Mouse (Mus musculus) kidney, adult 18-20 months (tissue): ENCODE measurements around the gene Pip5k1c.

Experiments used
- DNase-seq: peaks from one replicate; pipeline ENCODE4 v3.0.0; 2021

Pip5k1c gene

DNA sequence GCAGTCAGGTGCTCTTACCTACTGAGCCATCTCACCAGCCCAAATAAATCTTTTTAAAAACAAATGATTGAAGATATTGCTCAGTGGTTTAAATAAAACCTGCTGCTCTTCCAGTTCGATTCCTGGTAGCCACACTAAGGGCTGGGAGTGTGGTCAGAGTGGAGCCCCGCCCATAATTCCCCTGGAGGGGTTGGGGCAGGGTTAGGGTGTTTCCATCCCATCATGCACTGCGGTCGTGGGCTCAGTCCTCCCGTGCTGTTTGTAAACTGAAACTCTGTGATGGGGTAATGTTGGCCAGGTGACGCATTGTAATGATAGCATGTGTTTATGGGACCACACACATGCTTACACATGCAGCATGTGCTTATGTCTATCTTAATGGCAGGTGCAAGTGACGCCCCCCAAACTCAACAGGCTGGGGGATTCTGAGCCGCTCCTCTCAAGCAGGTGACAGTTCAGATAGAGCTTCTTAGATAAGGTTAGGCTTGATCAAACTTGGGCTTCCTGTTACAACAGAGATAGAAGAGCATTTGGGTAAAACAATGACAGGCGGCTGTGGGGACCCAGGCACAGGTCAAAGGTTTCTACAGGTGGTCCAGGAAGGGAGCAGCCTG lies 59.0 kb downstream of the Pip5k1c start:
- DNase-seq: no peak

DNA sequence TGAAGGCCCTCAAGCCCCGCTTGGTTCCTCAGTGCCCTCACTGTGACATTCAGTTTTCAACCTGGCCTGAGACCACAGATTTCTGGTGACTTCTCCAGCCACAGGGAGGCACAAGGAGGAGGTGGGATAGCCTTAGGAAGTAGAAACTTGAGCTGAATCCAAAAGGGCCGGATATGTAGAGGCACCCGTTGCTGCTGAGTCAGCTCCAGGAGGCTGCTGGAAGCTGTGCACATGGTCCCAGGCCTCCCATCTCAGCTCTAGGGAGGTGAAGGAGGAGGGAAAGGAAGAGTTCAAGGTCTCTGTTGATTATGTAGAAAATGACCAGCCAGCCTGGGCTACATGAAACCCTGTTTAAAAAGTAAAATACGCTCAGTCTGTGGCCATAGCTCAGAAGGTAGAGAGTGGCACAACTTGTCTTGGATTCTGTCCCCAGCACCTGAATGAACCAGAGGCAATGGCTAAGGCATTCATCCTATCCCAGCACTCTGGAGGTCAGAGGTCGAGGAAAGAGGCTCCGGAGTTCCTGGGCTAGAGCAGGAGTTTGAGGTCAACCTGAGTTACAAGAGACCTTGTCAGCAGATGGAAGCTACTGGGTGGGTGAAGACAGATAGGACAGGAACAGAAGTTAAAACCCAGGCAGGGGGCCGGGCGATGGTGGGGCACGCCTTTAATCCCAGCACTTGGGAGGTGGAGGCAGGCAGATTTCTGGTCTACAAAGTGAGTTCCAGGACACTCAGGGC lies 62.1 kb downstream of the Pip5k1c start:
- DNase-seq: no peak

DNA sequence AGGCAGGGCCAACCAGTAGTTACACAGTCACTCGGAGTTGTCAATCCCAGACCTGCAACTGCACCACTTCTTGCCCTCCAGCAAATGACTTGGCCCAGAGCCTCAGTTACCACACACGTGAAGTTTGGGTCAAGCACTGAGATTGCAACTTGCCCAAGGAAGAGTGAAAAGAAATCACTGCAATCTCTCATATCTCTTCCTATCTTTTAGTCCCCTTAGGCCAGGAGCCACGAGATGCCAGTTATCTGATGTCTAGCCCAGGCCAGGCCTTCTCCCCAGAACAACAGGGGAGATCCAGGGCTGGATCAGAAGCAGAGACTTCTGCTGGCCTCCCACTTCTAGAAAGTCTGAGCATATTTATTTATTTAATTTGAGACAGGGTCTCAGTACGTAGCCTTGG lies 62.8 kb downstream of the Pip5k1c start:
- DNase-seq: no peak

DNA sequence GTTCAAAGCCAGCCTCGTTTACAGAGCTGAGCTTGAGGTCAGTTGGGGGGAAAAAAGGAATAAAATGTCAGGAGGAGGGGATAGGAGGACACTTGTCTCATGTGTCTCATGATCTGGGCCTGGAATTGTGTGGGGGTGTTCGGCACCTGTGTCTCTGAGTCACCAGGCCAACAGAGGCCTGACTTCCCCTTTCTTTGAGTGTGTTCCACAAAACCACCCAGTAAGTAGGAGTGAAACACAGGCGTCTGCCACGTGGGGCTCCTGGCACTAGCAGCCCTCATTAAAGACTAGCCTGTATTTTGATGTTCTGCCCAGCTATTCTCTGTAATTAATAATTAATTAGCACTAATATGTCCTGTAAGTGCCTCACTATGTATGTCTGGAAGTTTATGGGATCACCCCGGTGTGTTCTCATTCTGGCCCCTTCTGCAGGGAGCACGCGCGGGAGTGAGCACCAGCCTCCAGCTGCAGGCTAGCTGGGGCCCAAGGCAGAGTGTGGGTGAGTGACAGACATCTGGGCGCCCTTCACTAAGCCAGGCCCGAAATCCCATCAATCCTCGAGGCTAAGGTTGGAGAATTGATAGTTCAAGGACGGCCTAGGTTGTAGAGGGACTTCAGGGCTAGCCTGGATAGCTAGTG lies 63.7 kb downstream of the Pip5k1c start:
- DNase-seq: peak; percentile 40

DNA sequence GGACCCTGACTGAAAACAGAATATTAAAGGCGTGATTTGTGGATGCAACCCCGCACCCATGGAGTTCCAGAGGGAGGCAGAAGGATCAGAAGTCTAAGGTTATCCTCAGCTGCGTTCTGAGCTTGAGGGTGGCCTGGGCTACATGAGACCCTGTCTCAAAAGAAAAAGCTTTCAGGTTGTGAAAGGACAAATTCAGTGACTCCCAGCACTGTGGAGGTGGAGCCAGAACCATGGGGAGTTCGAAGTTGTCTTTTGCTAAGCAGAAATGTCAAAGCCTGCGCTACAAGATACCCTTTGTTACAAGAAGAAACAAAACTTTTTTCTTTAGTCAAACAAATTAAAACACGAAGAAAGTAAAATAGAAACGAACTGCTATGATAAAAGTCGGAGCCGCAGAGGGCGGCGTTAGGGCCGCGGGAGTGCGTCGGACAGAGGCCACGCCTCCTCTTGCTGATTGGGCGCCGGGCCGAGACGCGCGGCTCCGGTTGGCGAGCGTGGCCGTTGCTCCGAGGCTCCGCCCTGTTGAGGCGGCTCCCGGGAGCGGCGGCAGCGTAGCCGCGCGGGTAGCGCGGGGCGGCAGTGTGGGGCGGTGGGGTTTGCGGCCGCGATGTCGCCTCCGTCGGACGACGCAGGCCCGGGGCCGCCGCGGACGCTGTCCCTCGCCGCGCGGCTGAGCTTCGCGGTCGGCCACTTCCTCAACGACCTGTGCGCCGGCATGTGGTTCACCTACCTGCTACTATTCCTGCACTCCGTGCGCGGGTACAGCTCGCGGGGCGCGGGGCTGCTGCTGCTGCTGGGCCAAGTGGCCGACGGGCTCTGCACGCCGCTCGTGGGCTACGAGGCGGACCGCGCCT lies 64.5 kb downstream of the Pip5k1c start, which contains the start of gene Mfsd12:
Gene Mfsd12 (plus strand): TSS at position 501 of the 854 bp plus-strand sequence.
- DNase-seq: peak; percentile 93

DNA sequence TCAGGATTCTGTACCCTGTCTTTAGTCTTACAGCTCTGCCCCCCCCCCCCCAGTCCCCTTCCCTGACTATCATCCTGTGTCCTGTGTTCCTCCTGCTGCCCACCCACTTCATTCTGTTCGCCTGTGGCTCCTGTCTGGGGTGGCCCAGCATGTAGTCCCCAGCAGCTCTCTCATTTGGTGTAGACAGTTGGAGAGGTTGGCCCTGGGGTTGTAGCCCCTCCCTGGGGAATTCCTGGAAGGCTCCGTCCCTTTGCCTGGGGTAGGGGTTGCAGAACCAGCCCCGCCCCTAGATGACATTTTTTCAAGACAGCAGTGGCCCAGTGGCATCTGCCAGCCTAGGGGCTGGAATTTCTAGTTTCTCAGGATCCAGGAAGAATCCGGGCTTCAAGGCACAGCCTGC lies 65.4 kb downstream of the Pip5k1c start:
- no peak for DNase-seq

DNA sequence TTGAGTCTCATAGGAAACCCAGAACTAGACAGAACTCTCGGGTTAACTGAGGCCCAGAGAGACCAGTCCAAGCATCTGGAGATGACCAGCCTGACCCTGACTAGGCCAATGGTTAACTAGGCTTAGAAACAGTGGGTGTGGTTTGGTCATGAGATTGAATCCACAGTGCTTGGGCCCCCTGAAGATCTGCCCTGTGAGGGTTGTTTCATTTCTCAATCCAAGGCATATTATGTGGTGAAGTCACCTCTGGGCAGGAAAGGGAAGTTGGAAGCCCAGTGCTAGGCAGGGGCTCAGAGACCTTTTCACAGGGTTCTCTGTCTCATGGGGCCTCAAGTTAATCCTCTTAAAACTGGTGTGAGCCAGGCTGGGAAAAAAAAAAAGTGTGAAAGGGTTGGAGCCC lies 66.1 kb downstream of the Pip5k1c start:
- peak; percentile 42 for DNase-seq

DNA sequence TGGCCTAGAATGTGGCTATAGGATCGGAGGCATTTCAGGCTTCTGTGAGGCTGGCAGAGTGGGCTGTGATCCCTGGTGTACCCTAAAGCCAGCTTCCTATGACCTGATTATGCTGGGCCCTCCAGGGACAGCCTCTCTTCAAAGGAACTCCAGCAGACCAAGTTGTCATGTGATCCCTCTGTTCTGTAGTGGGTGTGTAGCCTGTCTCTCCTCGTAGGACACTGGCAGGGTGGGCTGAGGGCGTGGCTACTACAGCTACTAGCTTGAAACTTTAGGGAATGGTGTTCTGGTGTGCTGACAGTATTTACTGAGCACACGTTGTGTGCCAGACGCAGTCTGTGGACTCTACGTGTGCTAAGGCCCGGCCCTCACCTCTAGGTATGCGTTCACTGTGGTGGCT lies 68.0 kb downstream of the Pip5k1c start:
- no peak for DNase-seq

DNA sequence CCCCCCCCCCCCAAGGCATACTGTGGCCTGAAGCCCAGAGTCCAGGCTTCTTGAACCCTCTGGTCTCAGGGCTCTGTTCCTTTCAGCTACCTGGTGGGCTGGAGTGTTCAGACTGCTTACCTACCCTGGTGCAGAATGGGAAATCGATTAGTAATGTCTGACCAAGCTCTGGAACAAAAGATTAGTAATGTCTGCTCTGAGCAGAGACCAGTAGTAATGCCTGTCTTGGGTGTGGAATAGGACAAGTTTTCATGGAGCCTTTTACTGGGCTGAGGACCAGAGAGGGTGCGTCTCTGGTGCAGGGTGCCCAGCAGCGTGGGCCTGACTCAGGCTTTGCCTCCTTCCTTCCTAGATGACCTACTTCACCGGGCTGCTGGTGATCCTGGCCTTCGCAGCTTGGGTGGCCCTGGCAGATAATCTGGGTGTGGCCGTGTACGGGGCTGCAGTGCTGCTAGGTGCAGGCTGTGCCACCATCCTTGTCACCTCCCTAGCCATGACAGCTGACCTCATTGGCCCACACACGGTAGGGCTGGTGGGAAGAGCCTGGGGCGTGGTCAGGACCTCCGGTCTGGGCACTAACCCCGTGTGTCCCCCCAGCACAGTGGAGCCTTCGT lies 69.7 kb downstream of the Pip5k1c start:
- DNase-seq: no peak

DNA sequence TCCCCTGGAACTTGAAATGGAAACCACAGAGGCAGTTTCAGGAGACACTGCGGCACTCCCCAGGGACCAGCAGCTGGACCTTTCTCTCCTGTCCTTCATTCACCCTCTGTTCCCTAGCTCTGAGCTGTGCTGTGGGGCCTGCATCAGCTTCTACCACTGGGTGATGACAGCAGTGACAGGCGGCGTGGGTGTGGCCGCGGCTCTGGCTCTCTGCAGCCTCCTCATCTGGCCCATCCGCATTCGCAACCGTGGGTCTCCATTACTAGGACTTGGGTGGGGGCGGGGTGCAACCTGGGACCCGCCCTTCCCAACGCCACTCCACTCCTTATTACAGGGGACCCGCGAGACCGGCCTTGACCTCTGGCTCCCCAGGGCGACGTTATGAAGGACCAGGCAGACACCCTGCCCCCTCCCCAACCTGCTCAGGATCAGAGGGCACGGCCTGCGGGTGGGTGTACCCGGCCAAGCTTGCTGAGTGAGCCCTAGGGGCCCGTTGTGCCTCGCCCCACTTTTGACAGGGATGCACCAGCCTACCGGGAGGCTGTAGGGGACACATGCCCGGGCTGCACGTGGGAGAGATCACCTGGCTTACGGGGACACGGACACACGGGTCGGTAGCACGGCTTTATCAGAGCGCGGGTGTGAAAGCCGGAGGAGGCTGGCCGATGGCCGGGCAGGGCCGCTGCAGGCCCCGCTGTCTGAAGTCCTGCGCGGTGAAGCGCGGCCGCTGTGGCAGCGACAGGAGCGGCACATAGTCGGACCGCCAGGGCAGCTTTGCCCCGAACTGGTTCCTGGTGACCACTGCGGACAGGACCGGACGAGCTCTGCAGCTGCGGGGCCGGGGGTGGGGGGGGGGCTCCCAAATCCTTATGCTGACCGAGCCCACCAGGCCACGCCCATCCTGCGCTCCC lies 70.9 kb downstream of the Pip5k1c start:
- DNase-seq: no peak

DNA sequence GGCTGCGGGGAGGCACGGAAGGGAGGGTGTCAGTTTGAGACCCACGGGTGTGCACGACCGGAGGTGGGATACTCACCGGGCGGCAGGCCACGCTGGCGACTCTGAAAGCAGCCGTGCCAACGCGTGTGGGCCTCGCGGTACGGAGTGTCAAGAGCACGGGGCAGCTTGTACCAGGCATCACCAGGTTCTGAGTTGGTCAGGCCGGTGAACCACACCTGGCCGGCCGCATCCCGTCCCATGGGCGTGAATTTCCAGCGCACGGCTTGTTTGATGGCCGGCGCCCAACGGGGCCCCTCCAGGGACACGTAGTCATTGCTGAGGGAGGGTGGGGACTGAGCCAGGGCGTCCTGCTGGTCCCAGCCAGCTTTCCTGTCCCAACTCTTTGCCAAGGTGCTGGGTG lies 71.9 kb downstream of the Pip5k1c start:
- DNase-seq: no peak

DNA sequence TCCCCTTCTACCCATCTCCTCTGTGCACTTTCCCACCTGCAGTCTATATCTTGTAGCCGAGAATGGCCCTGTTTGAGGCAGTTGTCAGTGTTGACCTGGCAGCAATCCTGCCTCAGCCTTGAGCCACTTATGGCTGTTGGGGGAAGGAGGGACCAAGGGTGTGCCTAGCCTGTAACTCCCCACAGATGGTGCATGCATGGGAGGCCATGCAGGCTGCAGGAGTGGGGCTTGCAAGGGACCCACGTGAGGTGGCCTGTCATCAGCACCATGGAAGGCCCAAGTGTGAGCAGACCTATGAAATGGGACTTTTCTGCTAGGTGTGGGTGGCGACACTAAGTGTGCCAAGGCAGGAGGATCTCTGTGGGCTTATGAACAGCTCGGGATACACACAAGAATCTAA lies 72.3 kb downstream of the Pip5k1c start:
- DNase-seq: no peak

DNA sequence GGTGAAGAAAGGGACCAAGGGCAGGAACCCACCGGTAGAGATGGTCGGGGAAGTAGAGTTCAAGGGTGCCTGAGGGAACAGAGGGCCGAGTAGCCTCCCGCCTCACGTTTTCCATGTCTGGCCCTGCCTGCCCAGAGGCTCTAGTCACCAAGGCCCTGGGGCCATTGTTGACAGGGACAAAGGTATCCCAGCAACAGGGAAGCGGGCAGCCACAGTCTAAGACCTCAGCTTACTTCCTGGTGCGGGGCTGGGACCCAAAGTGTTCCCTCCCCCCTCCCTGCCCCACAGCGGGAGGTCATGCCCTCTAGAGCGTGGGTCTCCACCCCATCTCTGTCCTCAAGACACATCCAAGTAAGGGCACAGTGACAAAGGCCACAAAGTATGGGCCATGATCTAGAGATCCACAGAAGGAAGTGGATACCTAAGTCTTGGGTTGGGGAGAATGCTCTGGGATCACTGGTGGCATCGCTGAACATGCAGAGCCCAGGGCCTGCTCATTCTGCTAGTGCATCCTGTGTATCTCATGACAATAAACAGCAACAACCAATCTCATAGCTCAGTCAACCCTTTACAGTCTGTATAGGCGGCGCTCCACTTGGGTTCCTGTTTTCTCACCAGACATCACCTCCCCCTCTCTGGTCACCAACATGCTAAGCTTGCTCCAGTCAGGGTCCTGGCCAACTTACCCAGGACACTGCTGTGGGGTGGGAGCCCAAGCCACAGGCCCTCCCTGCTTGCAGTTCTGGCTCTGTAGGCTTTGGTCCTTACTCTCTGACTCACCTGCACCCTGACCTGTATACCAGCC lies 73.1 kb downstream of the Pip5k1c start, which contains the start of gene 4930404N11Rik:
Gene 4930404N11Rik (minus strand): TSS at position 145 of the 805 bp plus-strand sequence.
- no peak for DNase-seq

DNA sequence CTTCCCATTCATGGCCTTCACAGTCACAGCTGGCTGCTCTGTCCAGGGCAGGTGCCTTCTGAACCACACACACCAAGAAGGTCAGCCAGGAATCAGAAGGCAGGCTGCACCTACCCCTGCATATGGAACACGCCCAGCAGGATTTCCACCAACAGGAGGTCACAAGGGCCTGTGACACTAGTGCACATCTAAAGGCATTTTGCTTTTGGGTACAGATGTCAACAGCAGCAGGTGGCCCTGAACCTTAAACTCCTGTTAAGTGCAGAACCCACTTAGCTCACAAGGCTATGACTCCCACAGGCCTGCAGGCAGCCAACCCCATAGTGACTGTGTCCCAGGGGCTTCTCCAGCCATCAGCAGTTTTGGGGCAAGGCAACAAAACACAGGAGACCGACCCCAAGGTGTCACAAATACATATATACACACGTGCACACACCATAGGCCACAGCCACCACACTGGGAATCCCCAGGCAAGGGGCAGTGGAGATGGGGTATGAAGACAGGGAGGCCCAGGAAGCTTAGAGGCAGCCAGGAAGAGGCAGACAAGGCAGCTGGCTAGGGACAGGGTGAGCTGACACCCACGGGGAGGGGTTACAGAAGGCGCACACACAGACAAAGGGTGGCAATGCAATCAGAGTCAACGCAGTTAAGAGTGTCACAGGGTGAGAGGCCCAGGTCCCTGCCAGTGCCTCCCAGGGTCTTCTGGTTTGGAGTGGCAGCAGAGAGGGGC lies 73.9 kb downstream of the Pip5k1c start:
- no peak for DNase-seq

DNA sequence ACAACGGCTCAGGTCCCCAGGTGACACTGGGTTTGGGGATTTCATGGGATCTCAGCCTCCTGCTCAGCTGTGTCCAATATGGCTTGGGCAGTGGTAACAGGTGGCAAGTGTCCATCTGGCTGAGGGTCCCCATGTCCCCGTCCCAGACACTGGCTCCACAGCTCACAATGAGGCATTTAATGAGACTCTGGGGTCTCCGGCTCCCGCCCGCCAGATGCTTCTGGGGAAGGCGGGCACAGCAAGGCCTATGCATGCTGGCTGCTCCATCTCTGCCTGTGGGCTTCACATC lies 74.4 kb downstream of the Pip5k1c start:
- no peak for DNase-seq
